Mouse (Mus musculus) bone marrow, adult 2 months (tissue): Measurements from ENCODE around the gene Hikeshi. TPM values are rescaled to one million over a fixed set of nuclear protein-coding genes. Genes with fewer than 3 reads are reported as not detected.
A peak's percentile ranks its signal among the peaks of the same experiment; 100 is the strongest.

ENCODE experiments used
- H3K27ac ChIP-seq: fragments of 200-500 bp; 2 replicates; pipeline ENCODE4 v1.5.1; 2012; ENCODE audit warnings: low read depth, mild to moderate bottlenecking, control low read depth, inconsistent platforms, low read length; ENCODE audit not compliant: control insufficient read depth, poor library complexity, insufficient read depth
- H3K4me1 ChIP-seq: fragments of 200-500 bp; 2 replicates; pipeline ENCODE4 v1.6.1; 2011; ENCODE audit warnings: low read length; ENCODE audit not compliant: control insufficient read depth, insufficient read depth
- H3K4me3 ChIP-seq: fragments of 200-500 bp; replicated peaks from 2 replicates; pipeline ENCODE3; 2011; ENCODE audit warnings: mild to moderate bottlenecking, low read depth, low read length, control low read depth; ENCODE audit not compliant: control insufficient read depth
- CTCF ChIP-seq: fragments of 200-500 bp; IDR thresholded peaks from 2 replicates; pipeline ENCODE4 v1.5.1; 2011; ENCODE audit warnings: low read length, control low read depth; ENCODE audit not compliant: control insufficient read depth, insufficient read depth
- POLR2A ChIP-seq: fragments of 200-500 bp; IDR thresholded peaks from 2 replicates; pipeline ENCODE4 v1.6.1; 2011; ENCODE audit warnings: low read depth, mild to moderate bottlenecking, control low read depth, low read length, borderline replicate concordance; ENCODE audit not compliant: control insufficient read depth
- WGBS: fragments of 180-500 bp; shearing (Covaris S2); methylation state at CpG from one replicate; pipeline ENCODE4 v1.1.7; 2018; 5-methylcytosine and 5-hydroxymethylcytosine counted together
- polyA plus RNA-seq: library from polyadenylated mRNA; stranded (reverse); fragments of >200 nt; gene quantifications from 2 replicates; pipeline ENCODE4 v1.2.4, GENCODE M21; 2011; ENCODE audit warnings: low replicate concordance; ENCODE audit not compliant: missing spikeins, insufficient read depth, insufficient read length

Hikeshi gene
- polyA plus RNA-seq = 7.1 and 32.9 TPM in 2 replicates

DNA sequence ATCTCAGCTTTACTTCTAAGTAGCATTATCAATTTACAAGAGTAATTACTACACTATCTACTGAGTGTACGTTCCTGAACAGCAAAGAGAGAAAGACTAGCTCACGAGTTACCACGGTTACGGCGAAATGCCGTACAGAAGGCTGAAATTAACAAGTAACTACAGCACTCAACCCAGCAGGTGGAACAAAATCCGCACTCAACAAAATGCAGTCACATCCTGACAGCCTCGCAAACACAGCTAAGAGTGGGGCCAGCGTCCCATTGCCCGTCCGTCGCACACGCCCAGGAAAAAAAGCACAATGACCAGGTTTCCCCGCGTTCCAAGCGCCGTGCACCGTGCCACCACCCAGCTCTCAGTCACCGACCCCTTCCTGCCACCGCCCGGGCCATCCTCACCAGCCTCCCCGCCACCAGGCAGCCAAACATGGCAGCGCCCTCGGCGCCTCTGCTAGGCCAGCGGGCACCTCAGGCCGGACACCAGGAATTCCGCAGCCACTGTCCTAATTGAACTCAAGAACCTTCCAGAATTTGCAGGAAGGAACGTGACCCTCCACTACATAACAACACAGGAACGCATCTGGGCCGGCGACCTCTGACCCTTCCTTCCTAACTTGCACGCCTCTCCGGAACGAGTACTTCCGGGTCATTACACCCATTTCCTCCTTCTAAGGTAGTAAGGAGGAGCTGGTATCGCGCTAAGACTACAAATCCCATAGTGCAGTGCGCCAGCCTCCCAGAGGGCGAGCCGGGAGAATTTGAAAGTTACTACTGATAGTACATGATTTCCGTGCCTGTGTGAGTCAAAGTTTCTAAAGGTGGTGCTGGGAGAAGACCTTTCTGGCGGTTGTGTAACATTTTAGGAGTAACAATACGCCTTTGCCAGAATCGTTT lies at the start of gene Hikeshi:
Hikeshi (minus strand) TSS at position 634 of the 893 bp plus-strand sequence.
- peak within 1 kb of the TSS; percentile 98 for H3K4me3 ChIP-seq
- no peaks in the 10 kb centered on the region; the same call in 1 of the 2 replicates for H3K4me1 ChIP-seq
- peak within 1 kb of the TSS; percentile 71 for H3K27ac ChIP-seq
- WGBS = under 1% methylated on average over 45 of the region's 45 CpGs
- TF ChIP-seq CTCF (no peak), POLR2A (peak; percentile 32; the same call in 1 of the 2 replicates)

- no peaks in the 10 kb centered on the region; the same call in 1 of the 2 replicates for H3K4me1 ChIP-seq
- H3K27ac ChIP-seq = no peak overlapping the region
- TF ChIP-seq POLR2A (no peak), CTCF (no peak)
- no peak overlapping the region for H3K4me3 ChIP-seq
These were observed 43.4 kb upstream of the Hikeshi start for GRCm38 (mm10) chr7:89984421-89984820.

- Histone ChIP-seq H3K27ac (no peak overlapping the region), H3K4me1 (no peaks in the 10 kb centered on the region; the same call in 1 of the 2 replicates), H3K4me3 (no peak overlapping the region)
- TF ChIP-seq CTCF (no peak), POLR2A (no peak)
- WGBS = 88% methylated on average over 2 of the region's 2 CpGs
These were observed 42.4 kb upstream of the Hikeshi start for GRCm38 (mm10) chr7:89983441-89983840.

- no peak overlapping the region for H3K27ac ChIP-seq
- no peaks in the 10 kb centered on the region; the same call in 1 of the 2 replicates for H3K4me1 ChIP-seq
- WGBS = 6% methylated on average over 10 of the region's 10 CpGs
- no peak for TF ChIP-seq POLR2A
- TF ChIP-seq CTCF = no peak
- peak overlapping the region; percentile 98 for H3K4me3 ChIP-seq
These were observed 40.6 kb upstream of the Hikeshi start for GRCm38 (mm10) chr7:89981557-89981956.

- peak within 1 kb of the TSS; percentile 98 for H3K4me3 ChIP-seq
- under 1% methylated on average over 85 of the region's 87 CpGs for WGBS
- TF ChIP-seq POLR2A (peak; percentile 75; the same call in 1 of the 2 replicates), CTCF (peak; percentile 5; the same call in 1 of the 2 replicates)
- no peaks in the 10 kb centered on the region for H3K4me1 ChIP-seq
- H3K27ac ChIP-seq = peak within 1 kb of the TSS; percentile 99
These were observed 39.8 kb upstream of the Hikeshi start, which contains the start of gene Eed for GRCm38 (mm10) chr7:89980485-89981422. TSS of gene Eed (minus strand) at chr7:89980983.

DNA sequence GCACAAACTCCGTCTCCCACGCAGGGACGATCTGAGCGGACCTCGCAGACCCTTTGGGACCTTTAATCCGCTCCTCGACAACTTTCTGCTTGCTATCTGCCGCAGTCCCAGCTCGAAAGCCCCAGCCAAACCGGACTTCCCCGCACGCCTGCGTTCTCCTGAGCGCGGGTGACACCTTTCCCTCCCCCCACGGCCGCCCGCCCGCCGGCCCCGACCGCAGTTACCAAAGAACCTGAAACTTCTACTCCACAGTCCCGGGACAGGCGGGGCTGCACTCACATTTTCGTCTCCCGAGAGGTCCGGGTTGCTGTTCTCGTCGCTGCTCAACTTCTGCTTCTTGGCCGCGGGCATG lies 39.1 kb upstream of the Hikeshi start:
- WGBS = under 1% methylated on average over 31 of the region's 31 CpGs
- H3K27ac ChIP-seq = peak overlapping the region; percentile 99
- TF ChIP-seq POLR2A = no peak
- H3K4me3 ChIP-seq = peak overlapping the region; percentile 98
- no peaks in the 10 kb centered on the region for H3K4me1 ChIP-seq

DNA sequence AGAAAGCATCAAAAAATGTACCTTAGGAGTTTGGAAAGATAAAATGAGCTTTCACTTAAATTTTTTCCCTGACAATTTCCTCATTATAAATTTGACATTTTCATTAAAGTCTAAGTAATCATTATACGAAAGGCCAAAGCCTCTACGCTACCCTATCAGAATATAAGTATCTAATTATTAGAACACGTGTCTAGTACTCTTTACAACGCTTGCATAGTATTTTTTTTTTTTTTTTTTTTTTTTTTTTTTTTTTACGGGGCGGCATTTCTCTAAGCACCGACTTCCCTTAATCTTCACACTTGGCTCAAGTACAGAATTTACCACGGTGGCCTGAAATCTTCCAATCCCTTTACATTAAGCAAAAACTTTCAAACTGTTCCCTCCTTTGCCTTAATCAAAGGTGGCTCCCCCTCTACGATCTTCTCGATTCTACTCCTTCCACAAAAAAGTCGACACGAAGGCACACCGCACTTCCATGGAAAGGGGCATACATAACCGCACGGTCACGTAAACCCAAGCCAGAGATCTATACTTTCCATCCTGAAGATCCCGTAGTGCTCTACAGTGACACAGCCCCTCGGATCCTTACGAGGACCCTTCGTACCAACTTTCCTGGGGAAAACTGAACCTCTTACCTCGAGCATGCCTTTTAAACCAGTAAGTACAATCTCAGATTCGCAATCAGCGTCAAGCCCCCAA lies 38.6 kb upstream of the Hikeshi start:
- H3K4me1 ChIP-seq = no peaks in the 10 kb centered on the region
- TF ChIP-seq CTCF (no peak), POLR2A (no peak)
- peak overlapping the region; percentile 99 for H3K27ac ChIP-seq
- 2% methylated on average over 23 of the region's 23 CpGs for WGBS
- peak overlapping the region; percentile 98 for H3K4me3 ChIP-seq

- 91% methylated on average over 7 of the region's 7 CpGs for WGBS
- no peak for TF ChIP-seq POLR2A
- TF ChIP-seq CTCF = no peak
These were observed 35.8 kb upstream of the Hikeshi start for GRCm38 (mm10) chr7:89976796-89977195.

More at GRCm38 (mm10) chr7:89976796-89977195, 35.8 kb upstream of the Hikeshi start:
- no peaks in the 10 kb centered on the region for H3K4me1 ChIP-seq
- H3K27ac ChIP-seq = no peak overlapping the region
- no peak overlapping the region for H3K4me3 ChIP-seq
